Mouse (Mus musculus) MEL (cell line): ENCODE measurements at regions not wholly inside any gene's neighbourhood (a gene's known extent, or its start where the extent isn't known, plus 50 kb on each side); places are given as distances from the start of the nearest gene placed in this dataset.

Source experiments
- DNase-seq: peaks from one replicate; pipeline ENCODE4 v3.0.0; 2011; ENCODE audit warnings: low read depth, low spot score
- H3K27ac ChIP-seq: 2 replicates; pipeline ENCODE4 v1.5.1; 2012; ENCODE audit warnings: low read depth, mild to moderate bottlenecking, control low read depth, low read length, moderate library complexity; ENCODE audit not compliant: control insufficient read depth
- H3K27me3 ChIP-seq, 2 experiments: fragments of 150-350 bp in 1 of 2; sonication (generic) in 1 of 2; 2 replicates each; pipeline ENCODE4 v1.6.1; 2012; ENCODE audit warnings: low read length in 2 of 2, mild to moderate bottlenecking in 2 of 2, improper control_type of control experiment in 1 of 2, moderate library complexity in 1 of 2; ENCODE audit not compliant: insufficient read depth in 2 of 2, control insufficient read depth in 1 of 2
- H3K36me3 ChIP-seq, 2 experiments: 2 replicates each; pipeline ENCODE4 v1.6.1; 2012 to 2014; ENCODE audit warnings: low read length in 2 of 2, improper control_type of control experiment in 1 of 2, inconsistent platforms in 1 of 2, mild to moderate bottlenecking in 1 of 2; ENCODE audit not compliant: insufficient read depth in 2 of 2, control insufficient read depth in 1 of 2
- H3K4me1 ChIP-seq, 2 experiments: fragments of 150-350 bp in 1 of 2; sonication (generic) in 1 of 2; 2 replicates each; pipeline ENCODE4 v1.6.1; 2012; ENCODE audit warnings: low read length in 2 of 2, improper control_type of control experiment in 1 of 2, mild to moderate bottlenecking in 1 of 2; ENCODE audit not compliant: insufficient read depth in 2 of 2, control insufficient read depth in 1 of 2
- H3K4me3 ChIP-seq, 2 experiments: fragments of 150-350 bp in 1 of 2; sonication (generic) in 1 of 2; 2 replicates each; pipeline ENCODE4 v1.5.1; 2012; ENCODE audit warnings: low read depth in 2 of 2, low read length in 2 of 2, mild to moderate bottlenecking in 2 of 2, moderate library complexity in 2 of 2, control low read depth in 1 of 2, improper control_type of control experiment in 1 of 2; ENCODE audit not compliant: control insufficient read depth in 1 of 2, insufficient read depth in 1 of 2
- H3K79me2 ChIP-seq: 2 replicates; pipeline ENCODE4 v1.6.1; 2012; ENCODE audit warnings: mild to moderate bottlenecking, low read length, moderate library complexity; ENCODE audit not compliant: control insufficient read depth, poor library complexity, insufficient read depth
- H3K9ac ChIP-seq: 2 replicates; pipeline ENCODE4 v1.6.1; 2012; ENCODE audit warnings: low read depth, mild to moderate bottlenecking, control low read depth, low read length, moderate library complexity; ENCODE audit not compliant: control insufficient read depth, poor library complexity, severe bottlenecking
- H3K9me3 ChIP-seq: fragments of 150-350 bp; sonication (generic); replicated peaks from 2 replicates; pipeline ENCODE4 v1.6.1; 2012; ENCODE audit warnings: mild to moderate bottlenecking, low read length, improper control_type of control experiment, moderate library complexity; ENCODE audit not compliant: insufficient read depth
- BHLHE40 ChIP-seq: IDR thresholded peaks from 2 replicates; pipeline ENCODE4 v1.6.1; 2012; ENCODE audit warnings: low read depth, mild to moderate bottlenecking, inconsistent platforms, low read length, improper control_type of control experiment, borderline replicate concordance
- CHD2 ChIP-seq: IDR thresholded peaks from 2 replicates; pipeline ENCODE4 v1.6.1; 2011; ENCODE audit warnings: low read length, improper control_type of control experiment
- CTCF ChIP-seq, 3 experiments: IDR thresholded peaks in 2 of 3; conservative IDR thresholded peaks in 1 of 3; 2 replicates each; pipeline ENCODE4 v1.5.1; 2011 to 2012; ENCODE audit warnings: low read length in 3 of 3, low read depth in 2 of 3, mild to moderate bottlenecking in 2 of 3, improper control_type of control experiment in 1 of 3, inconsistent platforms in 1 of 3, mixed read lengths in 1 of 3, moderate library complexity in 1 of 3; ENCODE audit not compliant: control insufficient read depth in 1 of 3, insufficient read depth in 1 of 3, poor library complexity in 1 of 3, severe bottlenecking in 1 of 3
- ETS1 ChIP-seq: IDR thresholded peaks from 2 replicates; pipeline ENCODE4 v1.6.1; 2012; ENCODE audit warnings: low read depth, mild to moderate bottlenecking, inconsistent platforms, low read length, improper control_type of control experiment, moderate library complexity
- GABPA ChIP-seq: IDR thresholded peaks from 2 replicates; pipeline ENCODE4 v1.6.1; 2012; ENCODE audit warnings: low read depth, mild to moderate bottlenecking, inconsistent platforms, low read length, improper control_type of control experiment, moderate library complexity
- KAT2A ChIP-seq: conservative IDR thresholded peaks from 2 replicates; pipeline ENCODE4 v1.6.1; 2012; ENCODE audit warnings: low read depth, low read length, improper control_type of control experiment, inconsistent platforms
- MAX ChIP-seq: IDR thresholded peaks from 2 replicates; pipeline ENCODE4 v1.6.1; 2011; ENCODE audit warnings: low read length, improper control_type of control experiment
- MEF2A ChIP-seq: IDR thresholded peaks from 2 replicates; pipeline ENCODE4 v1.6.1; 2014; ENCODE audit warnings: low read depth, mild to moderate bottlenecking, inconsistent platforms, low read length, improper control_type of control experiment; ENCODE audit not compliant: poor library complexity, insufficient replicate concordance, severe bottlenecking; ENCODE audit errors: extremely low read depth
- MYB ChIP-seq: IDR thresholded peaks from 2 replicates; pipeline ENCODE4 v1.6.1; 2011; ENCODE audit warnings: mild to moderate bottlenecking, low read depth, low read length, improper control_type of control experiment
- MYC ChIP-seq: IDR thresholded peaks from 2 replicates; pipeline ENCODE4 v1.6.1; 2011; ENCODE audit warnings: low read depth, mild to moderate bottlenecking, low read length, improper control_type of control experiment, moderate library complexity
- POLR2A ChIP-seq, 2 experiments: IDR thresholded peaks; 2 replicates each; pipeline ENCODE4 v1.6.1; 2011 to 2012; ENCODE audit warnings: low read length in 2 of 2, mild to moderate bottlenecking in 2 of 2, control low read depth in 1 of 2, improper control_type of control experiment in 1 of 2, low read depth in 1 of 2, moderate library complexity in 1 of 2; ENCODE audit not compliant: control insufficient read depth in 1 of 2, insufficient read depth in 1 of 2, poor library complexity in 1 of 2
- POLR2AphosphoS2 ChIP-seq: IDR thresholded peaks from 2 replicates; pipeline ENCODE4 v1.6.1; 2011; ENCODE audit warnings: low read length, improper control_type of control experiment
- POLR2AphosphoS5 ChIP-seq: IDR thresholded peaks from 2 replicates; pipeline ENCODE4 v1.6.1; 2012; ENCODE audit warnings: low read depth, borderline replicate concordance, mild to moderate bottlenecking, inconsistent platforms, low read length, moderate library complexity, mixed read lengths
- RAD21 ChIP-seq: IDR thresholded peaks from 2 replicates; pipeline ENCODE4 v1.6.1; 2011; ENCODE audit warnings: mild to moderate bottlenecking, low read depth, low read length, improper control_type of control experiment
- SMC3 ChIP-seq: IDR thresholded peaks from 2 replicates; pipeline ENCODE4 v1.6.1; 2011; ENCODE audit warnings: low read depth, low read length, improper control_type of control experiment
- TBP ChIP-seq: IDR thresholded peaks from 2 replicates; pipeline ENCODE4 v1.8.0; 2011; ENCODE audit warnings: low read depth, low read length, improper control_type of control experiment
- UBTF ChIP-seq: IDR thresholded peaks from 2 replicates; pipeline ENCODE4 v1.6.1; 2012; ENCODE audit warnings: low read depth, mild to moderate bottlenecking, inconsistent platforms, low read length, improper control_type of control experiment, moderate library complexity, borderline replicate concordance; ENCODE audit not compliant: insufficient read depth
- USF1 ChIP-seq: IDR thresholded peaks from 2 replicates; pipeline ENCODE4 v1.6.1; 2014; ENCODE audit warnings: low read depth, mild to moderate bottlenecking, inconsistent platforms, low read length, improper control_type of control experiment, moderate library complexity
- ZC3H11A ChIP-seq: IDR thresholded peaks from 2 replicates; pipeline ENCODE4 v1.6.1; 2012; ENCODE audit warnings: low read depth, mild to moderate bottlenecking, inconsistent platforms, low read length, improper control_type of control experiment
- ZMIZ1 ChIP-seq: IDR thresholded peaks from 2 replicates; pipeline ENCODE4 v1.6.1; 2012; ENCODE audit warnings: low read depth, mild to moderate bottlenecking, inconsistent platforms, low read length, improper control_type of control experiment, moderate library complexity

GRCm38 (mm10) chr6:127378701-127379100, 67.9 kb upstream of the Parp11 start:
- Histone ChIP-seq H3K9me3 (no peaks in the 10 kb centered on the region), H3K9ac (no peak overlapping the region), H3K27me3 (no peaks in the 10 kb centered on the region), H3K79me2 (no peaks in the 10 kb centered on the region), H3K36me3 (no peaks in the 10 kb centered on the region), H3K4me3 (no peak overlapping the region), H3K27ac (no peak overlapping the region), H3K4me1 (peaks cover 0 to 2% of the 10 kb centered on the region in 2 experiments; a peak in 1 of 4 replicates)
- TF ChIP-seq TBP (no peak), MAX (no peak), POLR2AphosphoS2 (no peak), ZMIZ1 (no peak), UBTF (no peak), ETS1 (no peak), KAT2A (no peak), CHD2 (no peak), GABPA (no peak), BHLHE40 (no peak), MEF2A (no peak), ZC3H11A (no peak), MYB (no peak), POLR2A (IDR thresholded peaks at IDR 0.05; ENCODE audit: control insufficient read depth in 1 of 2, insufficient read depth in 1 of 2, low read depth in 1 of 2, low read length in 2 of 2, poor library complexity in 1 of 2) (no peak), USF1 (no peak), POLR2AphosphoS5 (no peak)
- no peak for DNase-seq

GRCm38 (mm10) chr6:127379511-127379910, 67.1 kb upstream of the Parp11 start:
- H3K36me3 ChIP-seq, result no peaks in the 10 kb centered on the region
- no peak overlapping the region for H3K27ac ChIP-seq
- peak; percentile 38 for DNase-seq
- H3K4me3 ChIP-seq, result no peak overlapping the region
- H3K27me3 ChIP-seq, result peaks cover 0 to 2% of the 10 kb centered on the region in 2 experiments; a peak in 1 of 4 replicates
- no peak overlapping the region for H3K9ac ChIP-seq
- no peaks in the 10 kb centered on the region for H3K9me3 ChIP-seq
- no peaks in the 10 kb centered on the region for H3K79me2 ChIP-seq
- peaks cover 0 to 2% of the 10 kb centered on the region in 2 experiments; a peak in 1 of 4 replicates for H3K4me1 ChIP-seq
- peak; percentile 16; the same call in 1 of the 2 replicates for TF ChIP-seq ZC3H11A
- TF ChIP-seq SMC3, result peak; percentile 48
- no peak for TF ChIP-seq CHD2
- TF ChIP-seq MYB, result no peak
- TF ChIP-seq MYC, result no peak
- TF ChIP-seq CTCF (IDR thresholded peaks at IDR 0.05 in 2 of 3, conservative IDR thresholded peaks at IDR 0.05 in 1 of 3; ENCODE audit: control insufficient read depth in 1 of 3, insufficient read depth in 1 of 3, low read depth in 2 of 3, low read length in 3 of 3, poor library complexity in 1 of 3, severe bottlenecking in 1 of 3), result peak; percentile 37 to 60 (median 41); a peak in 5 of 6 replicates
- TF ChIP-seq RAD21, result peak; percentile 58
